Mouse (Mus musculus) bone marrow, adult 2 months (tissue): Measurements from ENCODE around the gene Ptma.

ENCODE experiments used
- CTCF ChIP-seq: fragments of 200-500 bp; IDR thresholded peaks from 2 replicates; pipeline ENCODE4 v1.5.1; 2011; ENCODE audit warnings: low read length, control low read depth; ENCODE audit not compliant: control insufficient read depth, insufficient read depth
- POLR2A ChIP-seq: fragments of 200-500 bp; IDR thresholded peaks from 2 replicates; pipeline ENCODE4 v1.6.1; 2011; ENCODE audit warnings: low read depth, mild to moderate bottlenecking, control low read depth, low read length, borderline replicate concordance; ENCODE audit not compliant: control insufficient read depth

- no peak for TF ChIP-seq POLR2A
- no peak for TF ChIP-seq CTCF
Measured at GRCm38 (mm10) chr1:86571381-86571780, 44.9 kb downstream of the Ptma start.
